Mouse (Mus musculus) bone marrow, adult 2 months (tissue): ENCODE results near the gene Scgn.

Experiments used
- CTCF ChIP-seq: fragments of 200-500 bp; IDR thresholded peaks from 2 replicates; pipeline ENCODE4 v1.5.1; 2011; ENCODE audit warnings: low read length, control low read depth; ENCODE audit not compliant: control insufficient read depth, insufficient read depth
- POLR2A ChIP-seq: fragments of 200-500 bp; IDR thresholded peaks from 2 replicates; pipeline ENCODE4 v1.6.1; 2011; ENCODE audit warnings: low read depth, mild to moderate bottlenecking, control low read depth, low read length, borderline replicate concordance; ENCODE audit not compliant: control insufficient read depth

DNA sequence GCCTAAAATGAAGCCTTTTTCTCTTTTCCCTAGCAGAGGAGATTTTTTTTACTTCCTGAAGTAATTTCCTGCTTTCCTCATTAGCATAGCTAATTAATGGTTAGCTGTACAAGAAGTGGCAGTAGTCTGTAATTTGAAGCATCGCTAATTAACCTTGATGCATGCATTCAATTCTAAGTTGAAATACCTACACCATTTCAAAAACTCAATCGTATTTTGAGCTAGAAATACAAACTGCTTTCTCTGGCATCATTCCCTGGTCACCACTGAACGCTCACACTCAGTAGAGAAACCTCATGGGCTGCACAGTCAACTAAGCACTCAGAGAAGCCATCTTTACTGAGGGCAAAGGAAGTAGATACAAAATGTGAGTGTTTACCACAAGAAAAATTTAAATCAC, 3.7 kb upstream of the Scgn start:
- TF ChIP-seq CTCF (no peak), POLR2A (no peak)
